Mouse (Mus musculus): ENCODE data around the gene Gm20826. TPM values are rescaled to one million over a fixed set of nuclear protein-coding genes. Genes with fewer than 3 reads are reported as not detected.
"Not testable (repeated sequence)": the region's sequence is repeated elsewhere in the genome, so short reads cannot be mapped to it uniquely, and the experiment has no call there.

The Gm20826 gene
- total RNA-seq (2021), result not detected in 2 replicates
- long read RNA-seq, experiment 1, result 0 reads
- long read RNA-seq, experiment 2, result 0 reads

- DNase-seq, result not testable (repeated sequence)
Observed at GRCm38 (mm10) chrY:7638389-7638788, at the start of gene Gm20826. Gm20826 (minus strand) TSS chrY:7638489.

Other genes starting within 250 kb of the Gm20826 start
- gene Gm21788, start 233.5 kb downstream of the Gm20826 start, total RNA-seq (2021), result not detected in 2 replicates
- not detected in 2 replicates for gene Gm28576, start 84.5 kb upstream of the Gm20826 start, total RNA-seq (2021)

Data from adrenal gland, postnatal 14 days (tissue).